Mouse (Mus musculus) brown adipose tissue, adult 24 weeks (tissue): ENCODE data around the gene Btbd35f6. TPM values are rescaled to one million over a fixed set of nuclear protein-coding genes. Genes with fewer than 3 reads are reported as not detected.
"Not testable (repeated sequence)": the region's sequence is repeated elsewhere in the genome, so short reads cannot be mapped to it uniquely, and the experiment has no call there.

Source experiments
- H3K27ac ChIP-seq: fragments of 200-500 bp; replicated peaks from 2 replicates; pipeline ENCODE4 v1.5.1; 2012; ENCODE audit warnings: low read depth, mild to moderate bottlenecking, low read length
- H3K4me1 ChIP-seq: fragments of 200-500 bp; 2 replicates; pipeline ENCODE4 v1.6.1; 2012; ENCODE audit warnings: low read length, mixed read lengths; ENCODE audit not compliant: control insufficient read depth, insufficient read depth, insufficient read length
- H3K4me3 ChIP-seq: fragments of 200-500 bp; 2 replicates; pipeline ENCODE4 v1.5.1; 2012; ENCODE audit warnings: low read depth, mild to moderate bottlenecking, low read length, moderate library complexity; ENCODE audit not compliant: insufficient read depth
- polyA plus RNA-seq: library from polyadenylated mRNA; stranded (reverse); fragments of >200 nt; gene quantifications from 2 replicates; pipeline ENCODE4 v1.2.4, GENCODE M21; 2012; ENCODE audit not compliant: missing spikeins, insufficient read depth, insufficient read length

Gene Btbd35f6
- polyA plus RNA-seq, result not detected in 2 replicates

DNA sequence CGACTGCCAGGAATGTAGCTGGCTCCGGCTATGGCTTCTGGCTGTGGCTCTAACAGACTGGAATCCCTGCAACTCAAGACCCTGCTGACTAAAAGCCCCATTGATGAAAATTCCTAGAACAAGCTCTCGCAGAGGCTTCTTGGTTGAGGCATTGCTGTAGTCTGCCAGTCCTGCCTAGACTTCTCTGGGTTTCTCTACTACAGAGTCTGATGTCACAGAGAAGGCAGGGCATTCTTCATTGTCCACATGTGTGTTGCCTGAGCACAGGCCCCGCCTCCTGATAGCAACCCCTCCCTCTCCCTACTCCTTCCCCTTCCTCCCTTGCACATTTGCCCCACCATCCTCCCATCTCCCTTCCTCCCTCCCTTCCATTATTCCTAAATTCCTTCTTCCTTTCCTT lies at the start of gene Btbd35f6:
Gene Btbd35f6, minus strand, starts transcription at position 101 of the 400 bp plus-strand sequence.
- not testable (repeated sequence) for H3K4me3 ChIP-seq, H3K27ac ChIP-seq, H3K4me1 ChIP-seq

DNA sequence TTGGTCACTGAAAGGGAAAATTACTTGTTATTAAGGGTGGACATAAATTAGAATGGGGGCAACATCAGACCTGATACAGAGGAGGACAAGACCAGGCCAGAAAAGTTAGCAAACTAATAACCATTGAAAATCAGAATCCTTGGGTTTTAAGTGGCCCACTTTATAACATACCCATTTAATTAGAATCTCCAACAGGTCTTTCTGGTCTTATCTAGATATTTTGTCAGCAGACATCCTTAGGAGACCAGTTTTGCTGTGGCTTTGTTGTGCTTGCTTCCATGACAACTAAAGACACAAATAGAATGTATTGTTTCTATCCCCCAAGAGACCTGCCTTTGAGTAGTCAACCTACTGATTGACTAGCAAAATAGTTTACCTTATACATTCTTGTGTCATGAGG lies 30.4 kb upstream of the Btbd35f6 start, which contains the start of gene Gm21870:
Gene Gm21870, minus strand, starts transcription at position 101 of the 400 bp plus-strand sequence.
- not testable (repeated sequence) for H3K4me1 ChIP-seq, H3K27ac ChIP-seq, H3K4me3 ChIP-seq

DNA sequence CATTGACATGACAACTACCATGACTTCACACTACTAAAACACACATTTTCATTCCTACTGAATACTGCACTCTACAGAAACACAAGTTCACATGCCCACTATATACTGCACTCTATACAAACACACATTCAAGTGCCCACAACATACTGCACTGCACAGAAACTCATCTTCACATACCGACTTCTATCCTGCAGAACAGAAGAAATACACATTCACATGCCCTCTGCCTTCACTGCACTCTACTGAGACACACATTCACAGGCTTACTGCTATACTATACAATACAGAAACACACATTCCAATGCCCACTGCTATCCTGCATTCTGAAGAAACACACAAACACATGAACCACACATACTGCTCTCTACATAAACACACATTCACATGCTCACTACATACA lies 26.1 kb downstream of the Btbd35f6 start:
- not testable (repeated sequence) for H3K27ac ChIP-seq, H3K4me3 ChIP-seq, H3K4me1 ChIP-seq

DNA sequence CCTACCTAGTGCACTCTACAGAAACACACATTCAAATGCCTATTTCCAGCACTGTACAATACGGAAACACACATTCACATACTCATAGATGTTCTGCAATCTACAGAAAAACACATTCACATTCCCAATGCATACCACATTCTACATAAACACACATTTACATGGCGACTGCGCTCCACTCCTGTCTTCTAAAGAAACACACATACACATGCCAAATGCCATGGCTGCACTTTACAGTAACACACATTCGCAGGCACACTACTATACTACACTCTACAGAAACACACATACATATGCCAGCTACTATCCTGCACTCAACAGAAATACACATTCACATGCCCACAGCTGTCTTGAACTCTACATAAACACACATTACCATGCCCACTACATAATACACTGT lies 28.1 kb downstream of the Btbd35f6 start:
- H3K4me1 ChIP-seq, H3K4me3 ChIP-seq, H3K27ac ChIP-seq: not testable (repeated sequence)

DNA sequence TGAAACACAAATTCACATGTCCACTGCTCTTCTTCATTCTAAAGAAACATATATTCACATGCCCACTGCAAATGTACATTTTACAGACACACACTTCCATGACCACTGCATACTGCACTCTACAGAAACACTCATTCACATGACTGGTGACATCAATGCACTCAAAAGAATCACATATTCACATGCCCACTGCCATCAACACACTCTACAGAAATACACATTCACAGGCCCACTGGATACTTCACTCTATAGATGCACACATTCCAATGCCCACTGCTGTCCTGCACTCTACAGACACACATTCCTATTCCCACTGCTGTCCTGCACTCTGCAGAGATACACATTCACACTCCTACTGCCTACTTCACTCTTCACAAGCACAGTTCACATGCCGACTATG lies 30.0 kb downstream of the Btbd35f6 start:
- H3K4me1 ChIP-seq, H3K27ac ChIP-seq, H3K4me3 ChIP-seq: not testable (repeated sequence)

DNA sequence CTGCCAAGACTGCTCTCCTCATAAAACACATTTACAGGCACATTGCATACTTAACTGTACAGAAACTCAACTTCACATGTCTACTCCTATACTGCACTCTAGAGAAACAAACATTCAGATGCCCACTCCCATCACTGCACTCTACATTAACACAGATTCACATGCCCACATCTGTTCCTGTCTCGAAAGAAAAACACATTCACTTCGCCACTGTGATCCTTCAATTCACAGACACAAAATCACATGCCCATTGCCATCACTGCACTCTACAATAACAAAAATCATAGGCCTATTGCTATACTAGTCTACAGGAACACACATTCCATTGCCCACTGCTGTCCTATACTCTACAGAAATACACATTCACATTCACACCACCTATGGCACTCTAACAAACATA lies 30.9 kb downstream of the Btbd35f6 start:
- H3K27ac ChIP-seq, H3K4me1 ChIP-seq, H3K4me3 ChIP-seq: not testable (repeated sequence)

Other genes with a start within 250 kb of the Btbd35f6 start
- gene Gm21870, start 30.3 kb upstream of the Btbd35f6 start, polyA plus RNA-seq, result not detected in 2 replicates
- gene Btbd35f9, start 205.0 kb upstream of the Btbd35f6 start, polyA plus RNA-seq, result not detected in 2 replicates